Mouse (Mus musculus) neutrophil, adult 83 days (primary cell): ENCODE data around the gene Kcne1l. TPM values are rescaled to one million over a fixed set of nuclear protein-coding genes. Genes with fewer than 3 reads are reported as not detected.

Experiments used
- total RNA-seq, 2 experiments: library from RNA; stranded (reverse); gene quantifications; one replicate each; pipeline ENCODE4 v1.2.4; 2023

The Kcne1l gene
- total RNA-seq, result not detected

GRCm38 (mm10) chrX:142305869-142306581 is at the start of gene Kcne1l:
Gene Kcne1l (minus strand): TSS chrX:142306294.

Other genes starting within 250 kb of the Kcne1l start
- under 1 TPM in 1 of 2 experiments, not detected in 1; 0.09 TPM for gene Gucy2f, start 109.4 kb downstream of the Kcne1l start, total RNA-seq
- 10 to 100 TPM; 10.9 to 19.0 TPM for gene Nxt2, start 79.5 kb downstream of the Kcne1l start, total RNA-seq
- gene Acsl4, start 84.2 kb upstream of the Kcne1l start, total RNA-seq, result 10 to 100 TPM; 14.0 to 15.6 TPM